Mouse (Mus musculus) thymus, adult 2 months (tissue): ENCODE measurements around the gene 9230102O04Rik.

Experiments used
- CTCF ChIP-seq: fragments of 200-500 bp; IDR thresholded peaks from 2 replicates; pipeline ENCODE4 v1.5.1; 2012; ENCODE audit warnings: mild to moderate bottlenecking, control low read depth, low read length, moderate library complexity, borderline replicate concordance; ENCODE audit not compliant: control insufficient read depth, poor library complexity, insufficient read depth; ENCODE audit errors: extremely low read depth
- POLR2A ChIP-seq: fragments of 200-500 bp; IDR thresholded peaks from 2 replicates; pipeline ENCODE4 v1.6.1; 2012; ENCODE audit warnings: mild to moderate bottlenecking, low read length, control low read depth, moderate library complexity; ENCODE audit not compliant: control insufficient read depth, poor library complexity, insufficient read depth; ENCODE audit errors: extremely low read depth

DNA sequence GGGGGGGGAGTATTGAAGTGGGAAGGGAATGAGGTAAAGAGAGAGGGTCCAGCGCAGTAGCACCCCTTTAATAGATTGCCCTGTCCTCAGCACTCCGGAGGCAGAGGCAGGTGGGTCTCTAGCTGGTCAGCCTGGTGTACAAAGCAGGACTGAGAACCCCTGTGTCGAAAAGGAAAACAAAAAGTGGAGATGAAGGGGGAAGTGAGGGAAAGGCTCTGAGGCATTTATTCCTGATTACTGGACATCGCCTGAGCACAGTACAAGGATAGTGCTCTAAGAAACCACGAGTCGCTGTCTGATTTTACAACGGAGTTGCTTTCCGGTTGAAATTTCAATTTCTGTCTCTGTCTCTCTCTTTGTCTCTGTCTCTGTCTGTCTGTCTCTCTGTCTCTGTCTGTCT, 911 bp upstream of the 9230102O04Rik start:
- TF ChIP-seq CTCF (no peak), POLR2A (no peak)
